Mouse (Mus musculus) embryonic facial prominence, embryonic 11.5 days (tissue): Measurements from ENCODE around the gene Pdcd7. TPM values are rescaled to one million over a fixed set of nuclear protein-coding genes. Genes with fewer than 3 reads are reported as not detected.

ENCODE experiments used
- ATAC-seq: fragments of 200-750 bp; cut with Nextera tagmentation; replicated peaks from 2 replicates; pipeline ENCODE4 v1.8.0; 2017; ENCODE audit warnings: low read depth; ENCODE audit not compliant: insufficient number of reproducible peaks, low FRiP score, low TSS enrichment
- DNase-seq: peaks from one replicate; pipeline ENCODE4 v3.0.0-alpha.2; 2015; ENCODE audit warnings: low spot score
- H3K27ac ChIP-seq: fragments of 300-500 bp; sonication (generic); replicated peaks from 2 replicates; pipeline ENCODE4 v1.5.1; 2014; ENCODE audit warnings: mild to moderate bottlenecking, low read depth, low read length, control low read depth
- H3K27me3 ChIP-seq: fragments of 300-500 bp; sonication (generic); 2 replicates; pipeline ENCODE4 v1.6.1; 2014; ENCODE audit warnings: mild to moderate bottlenecking, low read length, moderate library complexity, mixed read lengths; ENCODE audit not compliant: control insufficient read depth, insufficient read depth
- H3K36me3 ChIP-seq: fragments of 300-500 bp; sonication (generic); replicated peaks from 2 replicates; pipeline ENCODE4 v1.6.1; 2014; ENCODE audit warnings: low read depth, mild to moderate bottlenecking, low read length, moderate library complexity, mixed read lengths; ENCODE audit not compliant: control insufficient read depth, insufficient read depth
- H3K4me1 ChIP-seq: fragments of 300-500 bp; sonication (generic); 2 replicates; pipeline ENCODE4 v1.6.1; 2014; ENCODE audit warnings: low read length, mixed read lengths; ENCODE audit not compliant: control insufficient read depth, insufficient read depth
- H3K4me2 ChIP-seq: fragments of 300-500 bp; sonication (generic); 2 replicates; pipeline ENCODE4 v1.6.1; 2014; ENCODE audit warnings: low read depth, mild to moderate bottlenecking, control low read depth, low read length, moderate library complexity
- H3K4me3 ChIP-seq: fragments of 300-500 bp; sonication (generic); 2 replicates; pipeline ENCODE4 v1.5.1; 2014; ENCODE audit warnings: low read depth, low read length, control low read depth
- H3K9ac ChIP-seq: fragments of 300-500 bp; sonication (generic); replicated peaks from 2 replicates; pipeline ENCODE4 v1.6.1; 2014; ENCODE audit warnings: mild to moderate bottlenecking, control low read depth, low read length
- H3K9me3 ChIP-seq: fragments of 300-500 bp; sonication (generic); replicated peaks from 2 replicates; pipeline ENCODE4 v1.6.1; 2016; ENCODE audit warnings: mild to moderate bottlenecking, low read length, inconsistent platforms, mixed read lengths; ENCODE audit not compliant: control insufficient read depth
- WGBS: fragments of 180-500 bp; shearing (Covaris S2); extraction: QIAGEN DNeasy Blood & Tissue Kit; methylation state at CpG from one replicate; pipeline ENCODE4 v1.1.7; 2014; 5-methylcytosine and 5-hydroxymethylcytosine counted together
- polyA plus RNA-seq: library from polyadenylated mRNA; unstranded; fragments of >200 nt; fragmentation: Nextera tagmentation; extraction: Ambion mirVana; gene quantifications from 2 replicates; pipeline ENCODE4 v1.2.1, GENCODE M21; 2014

The Pdcd7 gene
- 13.9 and 18.5 TPM in 2 replicates for polyA plus RNA-seq

DNA sequence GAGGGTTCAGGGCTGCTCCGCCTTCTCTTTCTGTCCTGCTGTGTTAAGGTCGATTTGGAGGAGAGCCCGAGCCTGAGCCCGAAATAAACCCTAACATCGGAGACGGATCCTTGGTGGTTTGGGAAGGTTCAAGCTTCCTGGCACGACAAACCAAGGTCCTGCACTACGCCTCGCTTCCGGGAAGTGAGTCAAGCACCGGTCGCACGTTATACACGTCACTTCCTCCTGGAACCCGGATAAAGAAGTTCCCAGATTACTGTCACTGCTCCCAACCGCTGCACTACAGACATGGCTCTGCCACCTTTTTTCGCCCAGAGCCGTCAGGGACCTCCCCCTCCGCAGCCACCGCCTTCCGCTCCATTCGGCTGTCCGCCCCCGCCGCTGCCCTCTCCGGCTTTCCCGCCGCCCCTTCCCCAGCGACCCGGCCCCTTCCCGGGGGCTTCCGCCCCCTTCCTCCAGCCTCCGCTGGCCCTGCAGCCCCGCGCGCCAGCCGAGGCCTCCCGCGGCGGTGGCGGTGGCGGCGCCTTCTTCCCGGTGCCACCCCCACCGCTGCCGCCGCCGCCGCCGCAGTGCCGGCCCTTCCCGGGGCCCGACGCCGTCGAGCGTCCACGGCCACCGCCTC is at the start of gene Pdcd7:
TSS of gene Pdcd7 (plus strand) at position 251 of the 622 bp plus-strand sequence.
- Histone ChIP-seq H3K27ac (peak within 1 kb of the TSS; percentile 88), H3K9me3 (no peaks in the 10 kb centered on the region), H3K36me3 (no peaks in the 10 kb centered on the region), H3K4me2 (peak within 1 kb of the TSS; percentile 81), H3K27me3 (no peaks in the 10 kb centered on the region), H3K9ac (peak within 1 kb of the TSS; percentile 90), H3K4me3 (peak within 1 kb of the TSS; percentile 99), H3K4me1 (no peaks in the 10 kb centered on the region)
- 1% methylated on average over 48 of the region's 59 CpGs for WGBS
- peak; percentile 100 for DNase-seq
- ATAC-seq: peak; percentile 96

DNA sequence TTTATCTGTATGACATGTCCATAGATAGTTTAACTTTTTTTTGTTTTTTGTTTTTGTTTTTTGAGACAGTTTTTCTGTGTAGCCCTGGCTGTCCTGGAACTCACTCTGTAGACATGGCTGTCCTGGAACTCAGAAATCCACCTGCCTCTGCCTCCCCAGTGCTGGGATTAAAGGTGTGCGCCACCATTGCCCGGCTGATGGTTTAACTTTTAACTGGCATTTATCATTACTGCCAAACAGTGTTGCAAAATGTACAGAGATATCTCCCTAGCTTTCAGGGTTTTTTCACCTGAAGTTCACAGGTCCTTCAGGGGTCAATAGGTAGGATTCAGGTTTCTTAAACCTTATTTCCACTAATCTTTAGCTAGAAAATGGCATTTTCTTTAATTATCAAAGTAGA is 48.8 kb upstream of the Pdcd7 start:
- Histone ChIP-seq H3K4me3 (no peak overlapping the region), H3K27me3 (no peaks in the 10 kb centered on the region), H3K4me1 (no peaks in the 10 kb centered on the region; the same call in 1 of the 2 replicates), H3K36me3 (no peaks in the 10 kb centered on the region; the same call in 1 of the 2 replicates), H3K4me2 (no peak overlapping the region), H3K9ac (no peak overlapping the region), H3K27ac (no peak overlapping the region), H3K9me3 (no peaks in the 10 kb centered on the region)
- DNase-seq (no peak), ATAC-seq (no peak)
- WGBS: 95% methylated on average over 2 of the region's 2 CpGs

DNA sequence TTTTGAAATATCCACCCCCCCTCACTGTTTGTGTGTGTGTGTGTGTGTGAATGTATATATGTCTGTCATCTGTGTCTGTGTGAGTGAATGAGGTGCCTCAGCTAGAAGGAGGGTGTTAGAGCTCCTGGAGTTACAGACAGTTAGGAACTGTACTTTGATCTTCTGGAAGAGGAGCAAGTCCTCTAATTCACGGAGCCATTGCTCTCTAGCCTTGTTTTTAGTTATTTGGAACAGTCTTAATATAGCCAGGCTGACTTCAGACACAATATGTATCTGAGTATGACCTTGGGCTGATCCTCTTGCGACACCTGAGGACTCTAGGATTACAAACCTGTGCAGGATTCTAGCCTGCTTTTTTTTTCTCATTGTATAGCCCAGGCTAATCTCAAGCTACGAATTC is 47.1 kb upstream of the Pdcd7 start:
- Histone ChIP-seq H3K36me3 (no peaks in the 10 kb centered on the region; the same call in 1 of the 2 replicates), H3K27me3 (no peaks in the 10 kb centered on the region), H3K27ac (no peak overlapping the region), H3K4me1 (no peaks in the 10 kb centered on the region), H3K4me3 (no peak overlapping the region), H3K9ac (no peak overlapping the region), H3K9me3 (no peaks in the 10 kb centered on the region), H3K4me2 (no peak overlapping the region)
- no peak for ATAC-seq
- DNase-seq: no peak
- WGBS: 87% methylated on average over 3 of the region's 3 CpGs

DNA sequence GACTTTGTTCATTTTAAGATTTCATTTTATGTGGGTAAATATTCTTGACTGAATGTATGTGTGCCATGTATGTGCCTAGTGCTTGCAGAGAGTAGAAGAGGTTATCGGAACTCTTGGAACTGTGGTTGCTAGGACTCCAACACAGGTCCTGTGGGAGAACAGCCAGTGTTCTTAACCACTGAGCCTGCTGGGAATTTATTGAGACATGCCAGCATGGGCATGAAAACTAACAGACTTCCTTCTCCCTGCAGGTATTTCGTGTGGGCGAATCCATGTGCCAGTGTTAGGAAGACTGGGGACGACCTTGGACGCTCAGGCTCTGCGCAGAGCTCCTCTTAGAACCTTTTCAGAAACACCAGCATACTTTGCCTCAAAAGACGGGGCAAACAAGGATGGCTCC is 46.3 kb upstream of the Pdcd7 start:
- WGBS: 95% methylated on average over 7 of the region's 7 CpGs
- H3K4me3 ChIP-seq: no peak overlapping the region
- no peak overlapping the region for H3K27ac ChIP-seq
- no peak overlapping the region for H3K4me2 ChIP-seq
- H3K9ac ChIP-seq: no peak overlapping the region
- no peak for ATAC-seq
- H3K9me3 ChIP-seq: no peaks in the 10 kb centered on the region
- no peak for DNase-seq
- H3K4me1 ChIP-seq: no peaks in the 10 kb centered on the region
- H3K27me3 ChIP-seq: no peaks in the 10 kb centered on the region
- no peaks in the 10 kb centered on the region; the same call in 1 of the 2 replicates for H3K36me3 ChIP-seq

DNA sequence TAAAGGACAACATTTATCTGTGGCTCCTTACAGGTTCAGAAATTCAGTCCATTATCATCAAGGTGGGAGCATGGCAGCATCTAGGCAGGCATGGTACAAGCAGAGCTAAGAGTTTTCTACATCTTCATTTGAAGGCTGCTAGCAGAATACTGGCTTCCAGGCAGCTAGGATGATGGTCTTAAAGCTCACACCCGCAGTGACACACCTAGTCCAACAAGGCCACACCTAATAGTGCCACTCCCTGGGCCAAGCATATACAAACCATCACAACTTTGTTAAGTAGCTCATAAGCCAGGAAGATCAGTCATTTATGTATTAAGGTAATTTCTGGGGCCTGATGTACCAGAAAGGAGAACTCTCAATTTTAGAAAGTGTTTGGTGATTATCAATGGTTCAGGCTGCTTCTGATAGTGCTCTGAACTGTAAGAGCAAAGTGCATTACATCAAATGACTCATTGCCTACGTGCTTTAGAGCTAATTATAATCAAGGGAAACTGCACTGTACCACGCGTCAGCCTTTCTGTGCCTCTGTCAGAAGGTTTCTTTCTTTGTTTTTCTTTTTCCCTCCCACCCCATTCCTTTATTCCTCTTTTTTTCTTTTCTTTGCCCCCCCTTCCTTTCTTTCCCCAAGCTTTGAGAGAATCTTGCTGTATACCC is 43.4 kb upstream of the Pdcd7 start:
- Histone ChIP-seq H3K4me1 (no peaks in the 10 kb centered on the region), H3K27ac (no peak overlapping the region), H3K9me3 (no peaks in the 10 kb centered on the region), H3K9ac (no peak overlapping the region), H3K4me2 (no peak overlapping the region), H3K4me3 (no peak overlapping the region), H3K27me3 (no peaks in the 10 kb centered on the region), H3K36me3 (no peaks in the 10 kb centered on the region; the same call in 1 of the 2 replicates)
- WGBS: 86% methylated on average over 4 of the region's 4 CpGs
- ATAC-seq: no peak
- no peak for DNase-seq

DNA sequence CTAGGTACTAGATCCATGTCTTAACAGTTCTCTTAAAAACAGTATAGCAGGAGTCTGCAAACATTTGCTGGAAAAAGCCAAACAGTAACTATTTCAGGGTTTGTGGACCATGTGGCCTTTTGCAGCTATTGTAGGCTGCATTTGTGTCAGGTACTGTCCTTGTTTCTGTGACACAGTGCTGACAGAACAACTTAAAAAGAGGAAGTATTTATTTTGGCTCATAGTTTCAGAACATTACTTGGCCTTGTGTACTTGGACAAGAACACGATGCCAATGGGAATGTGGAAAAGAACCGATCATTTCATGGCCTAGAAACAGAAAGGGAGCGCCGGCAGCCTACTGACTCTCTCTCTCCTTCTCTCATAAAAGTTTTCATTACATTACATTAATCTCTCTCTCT is 42.3 kb upstream of the Pdcd7 start:
- WGBS: 90% methylated on average over 4 of the region's 4 CpGs
- Histone ChIP-seq H3K4me3 (no peak overlapping the region), H3K4me2 (no peak overlapping the region), H3K4me1 (no peaks in the 10 kb centered on the region), H3K27ac (no peak overlapping the region), H3K9ac (no peak overlapping the region), H3K27me3 (no peaks in the 10 kb centered on the region), H3K36me3 (no peaks in the 10 kb centered on the region; the same call in 1 of the 2 replicates), H3K9me3 (no peaks in the 10 kb centered on the region)
- DNase-seq: no peak
- no peak for ATAC-seq

DNA sequence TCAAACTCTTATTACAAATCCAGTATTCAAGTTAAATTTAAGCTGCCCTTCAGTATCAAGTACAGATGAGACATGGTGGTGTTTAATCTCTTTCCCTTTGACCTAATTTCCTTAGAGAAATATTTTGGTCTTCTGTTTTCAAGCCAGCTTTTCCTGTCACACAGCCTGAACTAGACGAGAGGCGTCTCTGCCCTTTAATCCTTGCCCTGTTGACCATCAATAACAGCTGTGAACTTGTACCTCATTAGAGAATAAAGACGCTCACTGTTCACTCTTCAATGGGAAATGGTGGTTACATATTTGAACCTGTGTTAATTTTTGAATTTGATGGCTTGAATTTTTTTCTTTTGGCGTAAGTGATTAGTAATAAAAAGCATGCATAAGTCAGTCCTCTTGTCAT is 41.6 kb upstream of the Pdcd7 start:
- 75% methylated on average over 4 of the region's 4 CpGs for WGBS
- DNase-seq (no peak), ATAC-seq (no peak)
- no peak overlapping the region for H3K9ac ChIP-seq
- no peak overlapping the region for H3K27ac ChIP-seq
- H3K27me3 ChIP-seq: no peaks in the 10 kb centered on the region
- no peaks in the 10 kb centered on the region for H3K9me3 ChIP-seq
- no peak overlapping the region for H3K4me2 ChIP-seq
- no peak overlapping the region for H3K4me3 ChIP-seq
- no peaks in the 10 kb centered on the region for H3K4me1 ChIP-seq
- no peaks in the 10 kb centered on the region; the same call in 1 of the 2 replicates for H3K36me3 ChIP-seq

DNA sequence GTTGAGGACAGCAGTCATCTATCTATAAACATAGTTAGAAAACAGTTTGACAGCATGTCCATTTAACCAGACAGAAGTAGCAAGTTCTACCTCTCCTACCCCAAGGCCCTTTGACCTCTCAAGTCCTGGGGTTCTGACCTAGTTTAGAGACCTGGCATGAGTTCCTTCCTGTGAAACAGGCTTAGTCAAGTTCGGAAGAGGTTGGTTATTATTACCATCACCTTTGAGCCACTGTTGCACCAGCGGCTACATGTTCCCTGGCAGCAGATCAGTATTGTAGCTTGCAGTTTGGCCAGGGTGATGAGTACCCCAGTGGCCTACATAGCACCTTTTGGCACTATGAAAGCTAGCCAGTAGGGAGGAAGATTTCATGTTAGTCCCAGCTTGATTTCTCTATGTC is 39.2 kb upstream of the Pdcd7 start:
- Histone ChIP-seq H3K9ac (no peak overlapping the region), H3K36me3 (no peaks in the 10 kb centered on the region), H3K4me2 (no peak overlapping the region), H3K4me3 (no peak overlapping the region), H3K27ac (no peak overlapping the region), H3K9me3 (no peaks in the 10 kb centered on the region), H3K4me1 (no peaks in the 10 kb centered on the region), H3K27me3 (no peaks in the 10 kb centered on the region)
- WGBS: 91% methylated on average over 2 of the region's 2 CpGs
- DNase-seq (no peak), ATAC-seq (no peak)
